Comparison of ENCODE assay signal across 7 mouse cellular contexts in the genomic region with DNA sequence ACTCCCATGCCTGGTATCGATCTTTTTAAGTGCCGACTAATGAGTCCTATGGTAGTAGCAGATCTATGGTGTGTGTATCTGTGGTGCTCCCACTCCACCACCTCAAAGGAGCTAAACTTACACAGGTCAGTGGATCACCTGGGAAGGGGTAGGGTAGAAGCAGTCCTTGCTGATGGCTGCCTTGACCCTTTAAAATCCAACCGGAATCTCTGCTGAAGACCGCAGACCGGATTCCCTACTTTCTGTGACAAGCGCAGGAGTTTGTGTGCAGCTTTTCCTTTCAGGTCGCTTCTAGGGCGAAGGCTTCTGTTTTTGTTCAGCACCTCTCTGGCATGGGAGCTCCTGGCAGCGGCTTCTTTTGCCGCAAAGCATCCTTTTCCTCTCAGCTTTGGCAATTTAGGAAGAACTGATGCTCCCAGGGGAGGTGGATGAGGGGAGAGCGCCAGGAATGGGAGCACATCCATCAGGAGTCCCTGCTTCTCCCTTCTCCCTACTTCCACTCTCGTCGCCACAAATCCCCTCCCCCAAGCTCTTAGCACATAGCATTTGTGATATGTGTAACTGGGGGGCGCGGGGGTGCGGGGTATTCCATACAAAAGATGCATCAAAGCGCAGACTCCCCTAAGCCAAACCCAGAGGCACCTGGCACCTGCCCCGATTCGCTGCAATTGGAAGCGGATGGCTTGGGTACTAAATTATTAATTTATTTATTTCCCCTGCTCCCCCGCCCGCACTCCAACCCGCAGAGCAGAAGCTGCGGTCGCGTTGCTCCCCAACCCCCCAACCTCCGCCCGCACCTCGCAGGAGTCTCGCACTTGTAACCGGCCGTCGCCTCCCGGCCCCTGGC. TPM values are rescaled to one million over a fixed set of nuclear protein-coding genes. Genes with fewer than 3 reads are reported as not detected.
DNase-seq lines count a peak whose midpoint lies in the region; ATAC-seq lines count a peak whose summit lies in the region.

No protein-coding gene starts in this region.

- H3K4me1 ChIP-seq in megakaryocyte, embryonic 14.5 days: peaks cover 9% of the 10 kb centered on the region; the same call in 1 of the 2 replicates
- peaks cover 7% of the 10 kb centered on the region for H3K4me1 ChIP-seq in hindbrain, embryonic 16.5 days (ENCODE audit: control insufficient read depth, insufficient read depth, low read depth, low read length)

- no peaks in the 10 kb centered on the region for H3K9me3 ChIP-seq in megakaryocyte, embryonic 14.5 days
- H3K9me3 ChIP-seq in hindbrain, embryonic 16.5 days (ENCODE audit: control insufficient read depth, low read length): no peaks in the 10 kb centered on the region

- H3K4me2 ChIP-seq in hindbrain, embryonic 16.5 days (ENCODE audit: low read length): peak overlapping the region; percentile 83

- H3K27ac ChIP-seq in hindbrain, embryonic 16.5 days (ENCODE audit: low read depth, low read length): peak overlapping the region; percentile 96

- no peaks in the 10 kb centered on the region for H3K36me3 ChIP-seq in megakaryocyte, embryonic 14.5 days (replicated peaks; ENCODE audit: low read length)
- no peaks in the 10 kb centered on the region for H3K36me3 ChIP-seq in hindbrain, embryonic 16.5 days (ENCODE audit: control insufficient read depth, insufficient read depth, low read length)

- ATAC-seq in megakaryocyte, adult 5-6 weeks (ENCODE audit: poor library complexity, severe bottlenecking): no peak
- ATAC-seq in hindbrain, embryonic 16.5 days: peak; percentile 79

- peaks cover 31% of the 10 kb centered on the region for H3K27me3 ChIP-seq in megakaryocyte, embryonic 14.5 days (replicated peaks)
- H3K27me3 ChIP-seq in hindbrain, embryonic 16.5 days (replicated peaks; ENCODE audit: control insufficient read depth, insufficient read depth, low read length): no peaks in the 10 kb centered on the region

- H3K4me3 ChIP-seq in megakaryocyte, embryonic 14.5 days (replicated peaks): peak overlapping the region; percentile 64
- H3K4me3 ChIP-seq in hindbrain, embryonic 16.5 days (ENCODE audit: low read length): peak overlapping the region; percentile 86

- peak overlapping the region; percentile 94 for H3K9ac ChIP-seq in hindbrain, embryonic 16.5 days (ENCODE audit: low read depth, low read length)

- 2% methylated on average over 34 of the region's 34 CpGs for WGBS in hindbrain, embryonic 16.5 days

- peak; percentile 29 for DNase-seq in embryo, embryonic 9.5 days (ENCODE audit: extremely low spot score)
- peak; percentile 2 for DNase-seq in liver
- peak; percentile 84 to 89 for DNase-seq in right cerebral cortex, postnatal 10 days (ENCODE audit: low spot score in 2 of 2)
- DNase-seq in spleen, adult 18-20 months: no peak

RNA-seq across cellular contexts. Expression of gene Zfp804a, which starts 0.5 kb away (rescaled TPM):
- polyA plus RNA-seq in megakaryocyte, embryonic 14.5 days (2012; ENCODE audit: insufficient read depth, low replicate concordance): not detected in 2 replicates
- not detected in 2 replicates for total RNA-seq in megakaryocyte, adult 5-6 weeks (2015)
- not detected in 2 replicates for total RNA-seq in megakaryocyte, adult 5-6 weeks (2017)
- 11.6 and 11.8 TPM in 2 replicates for polyA plus RNA-seq in hindbrain, embryonic 16.5 days (2015; fragmentation: Nextera tagmentation; extraction: Ambion mirVana)

Comparison
In these comparisons a context has a peak if more than half of its experiments do, and no peak if none do; other contexts are left out.
1. DNase-seq: peak in embryo, embryonic 9.5 days (single experiment), liver (single experiment) and right cerebral cortex, postnatal 10 days (2 of 2); none in spleen, adult 18-20 months (0 of 2).
2. RNA of gene Zfp804a, which starts 0.5 kb away (polyA plus RNA-seq): 11.6 to 11.8 TPM in hindbrain, embryonic 16.5 days; not detected in megakaryocyte, embryonic 14.5 days; every median in the first group is over 10 times any median in the second.